Mouse (Mus musculus) kidney, postnatal 10 days (tissue): ENCODE data around the gene Tsks.
A peak's percentile ranks its signal among the peaks of the same experiment; 100 is the strongest.

ENCODE experiments used
- DNase-seq: peaks from one replicate; pipeline ENCODE4 v3.0.0; 2021; ENCODE audit warnings: mixed read lengths

The Tsks gene

DNA sequence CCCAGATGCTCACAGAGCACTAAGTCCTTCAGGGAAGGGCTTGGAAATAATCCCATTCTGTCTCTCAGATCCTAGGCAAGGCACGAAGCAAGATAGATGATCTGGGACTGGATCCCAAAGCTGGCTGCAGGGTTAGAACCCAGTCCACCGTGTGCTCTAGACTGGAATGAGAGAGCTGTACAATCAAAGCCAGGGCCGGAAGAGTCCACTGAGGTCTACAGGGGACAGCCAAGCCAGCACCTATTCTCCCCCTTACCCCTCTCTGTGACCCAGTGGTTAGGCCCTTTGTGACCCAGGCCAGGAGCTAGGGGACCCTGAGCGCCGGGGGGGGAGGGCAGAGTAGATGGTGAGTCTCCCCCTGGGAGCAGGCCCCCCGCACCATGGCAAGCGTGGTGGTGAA lies at the start of gene Tsks:
TSS of gene Tsks (plus strand) at position 301 of the 400 bp plus-strand sequence.
- DNase-seq = no peak

DNA sequence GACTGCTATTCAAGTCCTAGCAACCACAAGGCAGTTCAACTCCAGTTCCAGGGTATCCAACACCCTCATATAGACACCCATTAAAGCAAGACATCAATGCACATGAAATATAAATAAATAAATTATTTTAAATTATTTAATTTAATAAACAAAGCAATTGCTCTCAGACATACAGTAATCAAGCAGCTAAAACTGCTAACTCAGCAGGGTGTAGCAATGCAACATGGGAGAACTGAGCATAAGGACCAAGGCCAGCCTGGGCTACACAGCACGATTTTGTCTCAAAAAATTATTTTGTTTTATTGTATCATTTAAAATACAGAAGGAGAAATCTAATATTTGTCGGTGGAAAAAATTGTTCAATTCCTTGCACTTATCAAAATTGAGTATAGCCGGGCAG lies 48.8 kb upstream of the Tsks start:
- DNase-seq = no peak

DNA sequence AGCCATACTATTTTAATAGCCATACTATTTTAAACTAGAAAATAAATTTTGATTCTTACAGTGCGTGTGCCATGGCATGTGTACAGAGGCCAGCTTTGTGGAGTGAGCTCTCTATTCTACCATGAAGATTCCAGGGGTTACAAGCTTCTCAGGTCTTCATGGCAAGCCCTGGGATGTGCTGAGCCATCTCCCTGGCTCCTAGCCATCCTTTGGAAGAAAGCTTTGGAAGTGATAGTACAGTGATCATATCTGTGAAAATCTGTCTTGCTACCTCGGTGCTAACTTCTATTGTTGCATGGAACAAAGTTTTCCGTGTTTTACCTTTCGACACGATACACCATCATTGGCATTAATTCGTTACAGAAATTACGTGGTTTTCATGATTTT lies 47.8 kb upstream of the Tsks start:
- DNase-seq = no peak

DNA sequence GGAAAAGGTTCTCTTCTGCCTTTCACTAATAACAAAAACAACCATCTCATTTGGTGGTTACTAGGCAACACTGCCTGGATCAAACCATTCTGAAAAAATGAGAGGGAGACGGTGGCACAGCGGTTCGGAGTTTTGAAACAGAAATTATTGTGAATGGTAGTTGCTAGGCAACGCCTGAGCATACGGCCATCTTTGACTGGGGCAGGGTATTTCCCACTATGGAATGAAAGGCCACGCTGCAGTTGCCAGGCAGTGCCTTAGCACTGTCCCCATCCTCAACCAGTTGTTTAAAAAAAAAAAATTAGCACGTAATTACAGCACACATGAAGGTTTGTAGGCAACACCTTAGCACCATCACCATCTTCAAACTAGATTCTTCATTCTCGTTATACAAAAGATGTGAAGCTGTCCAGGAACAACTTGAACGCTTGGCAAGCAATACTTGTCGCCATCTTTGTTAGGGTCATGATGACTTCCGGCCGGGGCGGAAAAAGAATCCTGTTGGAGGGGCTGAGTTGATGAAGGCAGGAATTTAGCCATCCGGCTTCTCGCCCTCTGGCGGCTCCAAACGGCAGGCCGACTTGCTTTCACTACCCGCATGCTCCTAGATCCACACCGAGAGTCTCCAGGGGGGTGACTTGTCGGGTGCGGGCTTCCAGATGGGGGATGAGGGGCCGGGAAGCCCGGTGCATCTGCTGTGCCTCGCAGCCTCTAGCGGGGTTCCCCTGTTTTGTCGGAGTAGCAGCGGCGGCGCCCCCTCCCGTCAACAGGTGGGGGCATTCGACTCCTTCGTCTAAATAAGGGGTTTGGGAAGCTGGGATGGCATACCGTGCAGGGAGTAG lies 47.2 kb upstream of the Tsks start, which contains the start of gene Fuz:
TSS of gene Fuz (plus strand) at position 487 of the 842 bp plus-strand sequence.
- DNase-seq = peak; percentile 94

DNA sequence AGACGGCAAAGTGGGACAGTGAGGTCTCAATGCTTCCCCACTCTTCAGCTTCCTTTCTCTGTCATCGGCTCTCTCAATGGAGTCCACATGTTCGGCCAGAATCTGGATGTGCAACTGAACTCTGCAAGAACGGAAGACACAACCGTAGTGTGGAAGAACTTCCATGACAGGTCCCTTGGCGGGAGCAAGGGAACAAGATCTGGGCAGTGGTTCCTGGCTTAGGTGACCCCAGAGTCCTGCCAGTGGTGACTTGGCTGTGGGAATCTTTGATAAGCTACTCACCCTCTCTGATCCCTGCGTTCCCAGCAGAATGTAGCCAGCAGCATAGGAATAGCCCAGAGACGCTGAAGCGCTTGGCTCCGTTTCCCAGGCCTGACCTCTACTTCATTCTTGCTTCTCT lies 46.5 kb upstream of the Tsks start:
- DNase-seq = no peak

DNA sequence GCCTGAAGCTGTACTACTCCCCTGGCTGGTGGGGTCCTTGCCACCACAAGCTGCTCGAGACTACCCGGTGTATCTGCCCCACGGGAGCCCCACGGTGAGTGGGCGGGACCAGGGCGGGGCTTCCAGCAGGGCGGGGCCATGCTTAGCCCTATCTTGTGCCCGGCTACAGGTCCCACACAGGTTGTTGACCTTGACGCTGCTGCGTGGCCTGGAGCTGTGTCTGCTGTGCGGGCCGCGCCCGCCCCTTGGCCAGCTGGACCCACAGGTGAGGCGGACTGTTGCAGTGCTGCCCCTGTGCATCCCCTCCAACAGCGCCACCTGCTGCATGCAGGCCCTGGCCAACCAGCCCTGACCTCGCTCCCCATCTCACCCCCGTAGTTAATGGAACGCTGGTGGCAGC lies 44.4 kb upstream of the Tsks start:
- peak; percentile 63 for DNase-seq

DNA sequence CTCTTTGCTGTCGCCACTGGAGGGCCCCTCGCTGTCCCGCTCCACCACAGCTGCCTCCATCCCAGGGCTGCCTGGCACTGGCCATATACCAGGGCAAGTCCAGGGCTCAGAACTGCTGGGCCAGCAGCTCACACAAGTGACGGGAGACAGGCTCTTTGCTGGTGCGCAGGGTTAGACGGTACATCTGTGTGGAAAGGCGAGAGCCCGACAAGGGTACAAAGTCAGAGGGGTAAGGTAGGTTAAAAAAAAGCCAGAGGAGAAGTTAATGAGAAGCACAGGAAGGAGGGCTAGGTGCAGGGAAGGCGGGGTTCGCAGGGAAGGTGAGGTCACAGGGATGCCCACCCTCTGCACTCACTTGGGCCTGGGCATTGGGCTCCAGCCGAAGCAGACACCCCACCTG lies 42.4 kb upstream of the Tsks start:
- DNase-seq = peak; percentile 38

DNA sequence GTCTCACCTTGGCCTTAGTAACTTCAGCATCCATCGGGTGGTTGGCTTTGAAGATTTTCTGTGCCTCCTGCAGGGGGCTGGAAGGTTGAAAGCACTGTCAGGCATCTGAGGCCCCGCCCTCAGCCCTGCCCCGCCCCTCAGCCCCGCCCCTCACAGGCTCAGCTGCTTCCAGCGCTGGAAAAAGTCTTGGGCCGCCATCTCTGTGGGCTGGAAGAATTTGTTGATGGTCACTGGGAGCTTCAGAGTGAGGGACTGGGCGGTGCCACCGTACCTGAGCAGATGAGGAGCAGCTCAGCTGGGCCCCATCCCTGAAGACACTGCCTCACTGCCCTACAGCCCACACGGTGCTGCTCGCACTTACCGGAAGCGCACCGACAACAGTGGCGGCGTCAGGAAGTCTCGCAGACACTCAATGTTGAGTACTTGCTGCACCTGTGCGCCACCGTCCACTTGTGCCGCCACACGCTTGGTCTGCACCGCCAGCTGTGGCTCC lies 41.7 kb upstream of the Tsks start:
- peak; percentile 76 for DNase-seq

DNA sequence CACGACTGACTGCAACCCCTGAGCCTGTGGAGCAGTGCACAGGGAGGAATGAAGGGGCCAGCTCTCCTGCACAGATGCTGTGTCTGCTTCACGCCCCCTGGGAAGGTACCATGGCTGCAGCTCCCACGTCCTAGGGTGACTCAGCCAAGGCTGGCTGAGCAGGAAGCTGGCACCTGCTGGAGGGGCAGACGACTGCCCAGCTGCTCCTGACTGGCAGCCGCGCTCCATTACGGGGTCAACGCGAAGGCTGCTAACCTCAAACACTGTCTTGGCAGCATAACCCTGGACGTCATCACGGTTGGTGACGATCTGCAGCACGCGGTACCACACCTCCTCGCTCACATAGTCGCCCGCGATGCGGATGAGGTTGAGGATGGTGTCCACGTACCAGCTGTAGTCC lies 37.6 kb upstream of the Tsks start:
- no peak for DNase-seq

DNA sequence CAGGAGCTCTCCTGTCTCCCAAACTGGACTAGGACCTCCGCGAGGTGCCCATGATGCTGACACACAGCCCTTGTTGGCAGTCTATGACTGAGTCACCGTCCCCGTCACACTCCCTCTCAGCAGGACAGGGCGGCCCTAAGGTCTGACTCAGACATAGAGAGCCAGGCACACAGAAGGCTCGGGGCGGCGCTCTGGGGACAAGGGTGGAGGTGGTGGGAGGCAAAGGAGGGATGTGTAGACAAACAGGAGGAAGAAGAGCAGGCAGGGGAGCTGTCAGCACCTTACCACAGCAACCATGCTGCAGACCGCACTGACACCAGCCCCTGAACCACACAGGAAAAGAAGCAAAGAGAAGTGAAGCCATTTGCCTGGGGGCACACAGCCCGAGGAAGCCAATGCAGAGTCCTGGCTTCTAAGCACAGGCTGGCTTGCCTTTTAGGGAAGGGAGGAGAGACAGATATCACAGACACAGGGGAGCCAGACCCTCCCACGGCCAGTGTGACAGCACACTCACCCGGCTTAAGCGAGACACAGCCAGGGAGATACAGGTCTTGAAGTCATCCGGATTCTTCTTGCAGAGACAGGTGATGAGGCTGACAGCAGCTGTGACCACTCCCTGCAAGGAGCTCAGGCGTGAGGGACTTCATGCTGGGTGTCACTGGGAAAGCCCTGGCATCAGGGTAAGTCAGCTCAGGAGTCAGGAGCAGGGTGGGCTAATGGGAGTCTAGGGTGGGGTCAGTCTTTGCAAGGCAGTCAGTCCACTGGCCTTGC lies 34.1 kb upstream of the Tsks start:
- DNase-seq = no peak

DNA sequence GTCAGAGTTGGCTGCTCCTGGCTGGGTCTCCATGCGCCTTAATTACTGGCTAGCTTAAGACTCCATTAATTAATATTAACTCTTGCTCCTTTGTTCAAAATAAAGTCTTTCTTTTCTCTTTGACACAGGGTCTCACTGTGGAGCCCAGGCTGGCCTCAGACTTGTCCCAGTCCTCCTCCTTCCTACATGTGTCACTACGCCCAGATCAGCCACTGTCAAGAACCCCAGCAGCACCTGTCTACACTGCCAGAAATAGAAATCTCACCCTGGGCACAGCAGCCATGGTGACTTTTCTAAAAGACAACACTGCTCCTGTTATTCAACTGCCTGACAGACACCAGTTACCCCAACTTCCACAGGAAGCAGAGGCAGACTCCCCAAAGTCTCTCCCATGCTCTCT lies 28.6 kb upstream of the Tsks start:
- no peak for DNase-seq

DNA sequence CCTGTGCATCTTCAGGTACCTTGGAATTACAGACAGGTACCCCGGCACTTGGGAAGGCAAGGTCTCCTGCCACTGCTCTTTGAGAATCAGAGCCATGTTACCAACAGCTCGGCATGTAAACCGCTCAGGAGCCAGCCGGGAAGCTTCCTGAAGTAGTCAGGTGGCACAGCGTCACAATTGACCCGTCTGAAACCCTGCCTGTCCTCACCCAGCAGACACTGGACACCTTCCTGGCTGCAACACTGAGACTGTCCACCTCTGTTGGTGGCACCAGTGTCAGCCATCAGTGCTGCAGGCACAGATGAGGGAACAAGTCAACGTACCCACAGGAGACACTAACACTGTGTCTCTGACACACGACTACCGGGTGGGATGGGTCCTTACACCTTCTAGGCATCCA lies 27.7 kb upstream of the Tsks start:
- DNase-seq = no peak

DNA sequence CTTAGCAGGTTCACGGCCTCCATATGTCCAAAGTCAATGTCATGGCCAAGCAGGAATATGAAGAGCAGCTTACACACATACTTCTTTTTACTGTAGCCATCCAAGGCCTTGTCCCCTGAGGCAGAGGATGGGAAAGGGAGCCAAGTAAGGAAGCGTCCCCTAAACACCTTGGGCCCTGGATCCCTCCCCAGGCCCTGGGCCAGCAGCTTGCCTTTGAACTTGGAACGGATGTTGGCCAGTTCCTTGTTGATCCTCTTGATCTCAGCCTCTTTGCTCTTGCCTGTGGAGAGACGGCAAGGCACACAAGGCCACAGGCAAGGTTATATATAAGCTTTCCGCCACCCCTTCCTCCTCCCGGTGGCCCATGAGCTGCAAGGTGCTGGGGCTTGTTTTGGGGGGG lies 26.8 kb upstream of the Tsks start:
- no peak for DNase-seq

DNA sequence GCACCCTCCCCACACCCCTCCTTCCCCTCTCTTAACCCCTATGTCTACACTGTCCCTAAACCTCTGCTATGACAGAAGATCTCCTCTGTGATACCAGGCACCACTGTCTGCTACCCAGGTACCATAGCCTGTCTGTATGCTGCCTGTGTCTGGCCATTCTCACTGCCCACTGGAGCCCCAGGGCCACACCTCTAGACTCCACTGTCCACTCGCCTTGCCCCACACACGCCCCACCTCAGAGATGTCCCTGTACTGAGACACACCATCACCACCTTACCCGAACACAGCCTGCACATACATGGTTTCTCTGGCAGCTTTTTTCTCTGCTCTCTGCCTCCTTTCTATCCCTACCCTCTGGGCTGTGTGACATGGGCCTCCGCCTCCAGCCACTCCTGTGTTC lies 26.1 kb upstream of the Tsks start:
- DNase-seq = no peak

DNA sequence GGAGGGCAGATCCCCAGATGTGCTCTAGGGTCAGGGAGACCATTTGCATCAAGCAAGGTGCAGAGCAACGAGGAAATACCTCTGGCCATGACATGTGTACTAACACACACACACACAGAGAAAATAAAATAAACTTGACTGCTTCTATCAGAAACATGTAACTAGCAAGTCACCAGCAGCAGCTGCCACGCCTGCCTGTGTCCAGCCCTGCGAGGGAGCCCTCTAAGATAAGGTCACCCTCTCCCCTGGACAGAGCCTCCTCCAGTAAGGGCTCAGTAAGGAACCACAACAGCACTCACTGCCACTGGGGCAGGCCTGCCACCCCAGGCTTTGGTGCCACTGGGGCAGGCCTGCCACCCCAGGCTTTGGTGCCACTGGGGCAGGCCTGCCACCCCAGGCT lies 24.8 kb upstream of the Tsks start:
- DNase-seq = no peak

DNA sequence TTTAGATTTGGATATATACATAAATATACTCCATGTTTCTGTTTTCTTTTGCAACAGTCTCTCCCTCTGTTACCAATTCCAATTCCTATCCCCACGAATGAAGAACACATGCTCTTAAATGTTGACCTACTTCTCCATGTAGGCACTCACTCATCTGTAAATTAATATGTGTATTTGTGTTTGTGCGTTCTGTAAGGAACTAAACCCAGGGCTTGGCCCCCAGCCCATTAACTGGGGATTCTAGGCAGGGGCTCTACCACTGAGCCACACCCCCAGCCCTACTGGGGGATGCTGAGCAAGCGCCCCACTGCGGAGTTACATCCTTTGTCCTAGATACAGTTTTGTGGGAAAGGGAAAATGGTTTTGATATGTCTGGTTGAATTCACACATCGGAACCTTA lies 23.9 kb upstream of the Tsks start:
- no peak for DNase-seq

DNA sequence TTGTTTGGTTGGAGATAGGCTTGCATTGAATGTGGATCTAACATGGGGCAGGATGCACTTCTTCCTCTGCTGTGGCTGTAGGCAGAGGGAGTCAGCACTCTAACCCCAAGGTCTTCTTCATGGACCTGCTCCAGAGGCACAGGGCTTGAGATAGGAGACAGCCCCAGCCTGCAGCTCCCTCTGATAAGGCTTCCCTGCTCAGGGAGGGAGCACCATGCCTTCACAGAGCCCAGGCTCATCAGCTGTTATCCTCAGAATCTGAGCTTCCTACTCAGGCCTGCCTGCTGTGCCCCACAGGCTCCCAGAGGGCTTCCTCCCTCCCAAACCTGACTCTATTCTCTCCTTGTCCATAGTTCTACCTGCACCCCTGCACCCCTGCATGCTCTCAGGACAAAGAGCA lies 20.5 kb upstream of the Tsks start:
- DNase-seq = no peak

DNA sequence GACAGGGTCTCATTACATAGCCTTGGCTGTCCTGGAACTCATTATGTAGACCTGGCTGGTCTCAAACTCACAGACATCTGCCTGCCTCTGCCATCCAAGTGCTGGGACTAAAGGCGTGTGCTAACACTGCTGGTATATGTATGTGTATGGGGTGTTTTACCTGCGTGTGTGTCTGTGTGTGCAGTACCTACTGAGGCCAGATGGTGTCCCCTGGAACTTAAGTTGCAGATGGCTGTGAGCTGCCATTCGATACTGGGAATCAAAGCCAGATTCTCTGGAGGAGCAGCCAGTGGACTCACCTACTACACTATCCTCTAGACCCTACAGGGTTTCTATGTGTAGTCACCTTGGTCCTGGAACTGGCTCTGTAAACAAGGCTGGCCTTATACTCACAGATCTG lies 17.5 kb upstream of the Tsks start:
- DNase-seq = peak; percentile 66

DNA sequence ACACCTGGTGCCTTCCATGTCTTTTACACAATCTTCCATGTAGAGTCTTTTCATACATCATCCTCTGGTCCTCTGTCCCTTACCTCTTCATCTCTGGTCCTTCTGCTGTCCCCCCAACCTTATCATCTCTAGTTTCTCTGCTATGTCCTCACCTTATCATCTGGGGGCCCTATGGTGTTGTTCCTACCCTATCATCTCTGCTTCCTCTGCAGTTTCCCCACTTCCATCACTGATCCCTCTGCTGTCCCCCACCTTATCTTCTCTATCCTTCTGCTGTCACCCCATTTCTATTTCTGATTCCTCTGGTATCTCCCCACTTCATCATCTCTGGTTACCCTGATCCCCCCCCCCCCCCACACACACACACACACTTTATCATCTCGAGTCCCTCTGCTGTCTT lies 14.4 kb upstream of the Tsks start:
- DNase-seq = no peak

DNA sequence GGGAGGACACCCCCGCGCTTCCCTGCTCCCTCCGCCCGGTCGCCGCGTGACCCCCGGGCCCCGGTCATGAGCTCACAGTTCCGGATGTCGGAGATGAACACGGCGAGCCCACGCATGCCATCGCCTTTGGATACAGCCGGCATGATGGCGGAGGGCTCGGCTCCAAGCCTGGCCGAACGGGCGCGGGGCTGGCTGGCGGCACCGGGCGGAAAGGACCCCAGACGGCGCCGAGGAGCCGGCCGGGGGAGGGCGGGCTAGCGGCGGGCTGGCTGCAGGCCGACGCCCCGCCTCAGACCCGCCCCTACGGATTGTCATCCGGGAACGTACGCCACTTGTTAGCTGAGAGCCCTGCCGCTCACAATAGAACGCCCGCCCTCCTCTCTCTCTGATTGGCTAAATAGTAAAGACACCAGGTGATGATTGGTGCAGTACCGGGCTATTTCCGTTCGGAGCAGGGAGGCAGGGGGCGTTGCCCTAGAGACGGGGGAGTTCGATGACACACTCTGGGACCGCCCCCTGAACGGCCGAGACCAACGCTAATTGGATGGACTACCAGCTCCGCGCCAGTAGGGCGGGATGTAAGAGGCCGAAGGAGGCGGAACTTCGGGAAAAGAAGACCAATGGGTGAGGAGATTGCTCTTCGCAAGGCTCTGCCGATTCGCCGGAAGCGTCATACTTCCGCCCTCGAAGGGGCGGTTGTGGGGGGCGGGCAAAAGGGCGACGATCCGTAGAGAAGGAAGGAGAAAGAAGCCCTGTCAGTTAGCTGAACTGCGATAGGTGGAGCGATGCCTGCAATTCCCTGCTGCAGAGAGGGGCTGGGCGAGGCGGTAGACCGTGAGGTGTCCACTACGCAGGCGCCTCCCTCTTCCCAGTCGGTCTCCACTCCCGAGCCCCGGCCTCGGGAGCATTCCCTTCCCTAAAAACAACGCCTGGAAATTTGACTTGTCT lies 13.5 kb upstream of the Tsks start, which contains the start of gene Ap2a1:
TSS of gene Ap2a1 (minus strand) at position 293 of the 948 bp plus-strand sequence.
- peak; percentile 100 for DNase-seq

DNA sequence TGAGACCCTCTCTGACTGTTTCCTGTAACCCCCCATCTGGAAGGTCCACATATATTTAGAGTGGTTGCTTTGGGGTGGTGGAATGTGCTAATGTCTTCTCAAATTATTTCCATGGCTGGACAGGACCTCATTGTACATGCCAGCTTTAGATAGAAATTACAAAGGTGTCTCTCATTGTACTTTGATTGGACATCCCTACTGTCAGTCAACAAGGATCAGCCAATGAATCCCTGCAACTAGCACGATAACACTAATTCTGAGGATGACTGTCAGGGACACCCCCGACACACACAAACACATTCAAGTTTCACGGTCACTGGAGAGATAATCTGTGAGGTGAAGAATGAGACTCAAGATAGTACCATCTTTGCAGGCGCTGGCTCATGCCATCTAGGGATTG lies 4.3 kb upstream of the Tsks start:
- no peak for DNase-seq

DNA sequence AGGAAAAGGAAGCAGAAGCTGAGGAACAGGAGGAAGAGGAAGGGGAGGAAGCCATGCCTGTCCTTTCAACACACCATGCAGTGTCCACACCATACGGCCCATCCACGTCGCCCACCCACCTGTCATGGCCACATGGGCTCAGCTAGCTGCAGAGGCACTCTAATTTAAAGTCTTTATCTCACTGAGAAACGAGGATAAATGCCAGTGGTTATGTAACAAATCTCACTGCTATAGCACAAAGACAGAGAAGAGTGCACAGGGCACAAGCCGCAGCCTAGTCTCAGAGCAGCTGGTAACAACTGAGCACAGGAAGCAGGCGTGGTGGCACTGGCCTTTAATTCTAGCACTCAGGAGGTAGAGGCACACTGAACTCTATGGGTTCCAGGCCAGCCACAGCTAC lies 6.9 kb downstream of the Tsks start:
- DNase-seq = no peak

DNA sequence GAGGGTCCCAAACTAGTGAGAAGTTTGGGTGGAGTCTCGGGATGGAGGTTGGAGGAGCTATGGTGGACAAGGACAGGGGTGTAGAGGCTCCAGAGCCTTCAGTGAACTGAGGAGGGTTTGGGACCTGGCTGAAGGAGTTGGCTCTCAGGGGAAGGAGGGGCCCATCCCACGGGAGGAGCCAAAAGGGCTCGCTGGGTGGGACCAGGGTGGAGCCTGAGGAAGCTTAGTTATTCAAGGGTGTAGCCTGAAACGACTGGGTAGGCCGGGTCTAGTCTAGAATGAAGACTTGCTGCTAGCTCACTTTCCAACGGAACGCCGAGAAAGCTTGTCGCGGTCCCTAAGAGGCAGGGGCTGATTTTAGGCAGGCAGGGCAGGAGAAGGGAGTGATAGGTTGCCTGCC lies 9.0 kb downstream of the Tsks start:
- peak; percentile 84 for DNase-seq
